Mouse (Mus musculus) neural tube, embryonic 13.5 days (tissue): ENCODE data around the gene Slc20a1. TPM values are rescaled to one million over a fixed set of nuclear protein-coding genes. Genes with fewer than 3 reads are reported as not detected.

ENCODE experiments used
- ATAC-seq: fragments of 200-750 bp; cut with Nextera tagmentation; 2 replicates; pipeline ENCODE4 v1.8.0; 2017; ENCODE audit warnings: low read depth, mild to moderate bottlenecking, moderate TSS enrichment, moderate library complexity
- H3K27ac ChIP-seq: fragments of 300-500 bp; sonication (generic); replicated peaks from 2 replicates; pipeline ENCODE4 v1.5.1; 2015; ENCODE audit warnings: moderate library complexity, mild to moderate bottlenecking, inconsistent platforms
- H3K27me3 ChIP-seq: fragments of 300-500 bp; sonication (generic); 2 replicates; pipeline ENCODE4 v1.6.1; 2015; ENCODE audit warnings: mild to moderate bottlenecking, inconsistent platforms
- H3K36me3 ChIP-seq: fragments of 300-500 bp; sonication (generic); 2 replicates; pipeline ENCODE4 v1.6.1; 2015; ENCODE audit warnings: mild to moderate bottlenecking, inconsistent platforms
- H3K4me1 ChIP-seq: fragments of 300-500 bp; sonication (generic); replicated peaks from 2 replicates; pipeline ENCODE4 v1.6.1; 2015; ENCODE audit warnings: inconsistent platforms
- H3K4me2 ChIP-seq: fragments of 300-500 bp; sonication (generic); 2 replicates; pipeline ENCODE4 v1.6.1; 2015; ENCODE audit warnings: inconsistent platforms, mild to moderate bottlenecking, moderate library complexity
- H3K4me3 ChIP-seq: fragments of 300-500 bp; sonication (generic); 2 replicates; pipeline ENCODE4 v1.5.1; 2015; ENCODE audit warnings: mild to moderate bottlenecking, inconsistent platforms
- H3K9ac ChIP-seq: fragments of 300-500 bp; sonication (generic); 2 replicates; pipeline ENCODE4 v1.6.1; 2015; ENCODE audit warnings: moderate library complexity, mild to moderate bottlenecking, inconsistent platforms
- H3K9me3 ChIP-seq: fragments of 300-500 bp; sonication (generic); 2 replicates; pipeline ENCODE4 v1.6.1; 2016; ENCODE audit warnings: inconsistent platforms
- WGBS: fragments of 180-500 bp; shearing (Covaris S2); methylation state at CpG from one replicate; pipeline ENCODE4 v1.1.7; 2015; 5-methylcytosine and 5-hydroxymethylcytosine counted together
- polyA plus RNA-seq: library from polyadenylated mRNA; unstranded; fragments of >200 nt; fragmentation: Nextera tagmentation; extraction: Ambion mirVana; gene quantifications from 2 replicates; pipeline ENCODE4 v1.2.1, GENCODE M21; 2015

The Slc20a1 gene
- polyA plus RNA-seq, 1 experiment from 2014 or later = 43.2 TPM

GRCm38 (mm10) chr2:129249321-129249720, 50.8 kb downstream of the Slc20a1 start:
- H3K4me3 ChIP-seq = no peak overlapping the region
- no peaks in the 10 kb centered on the region for H3K9me3 ChIP-seq
- no peaks in the 10 kb centered on the region for H3K27me3 ChIP-seq
- H3K4me2 ChIP-seq = no peak overlapping the region
- no peak for ATAC-seq
- WGBS = 50% methylated on average over 1 of the region's 1 CpGs
- H3K4me1 ChIP-seq = no peaks in the 10 kb centered on the region
- H3K9ac ChIP-seq = no peak overlapping the region
- H3K27ac ChIP-seq = no peak overlapping the region
- H3K36me3 ChIP-seq = no peaks in the 10 kb centered on the region

GRCm38 (mm10) chr2:129252836-129253630, 54.5 kb downstream of the Slc20a1 start:
- WGBS = 87% methylated on average over 19 of the region's 19 CpGs

GRCm38 (mm10) chr2:129253631-129253970, 55.0 kb downstream of the Slc20a1 start:
- peaks cover 3% of the 10 kb centered on the region for H3K4me1 ChIP-seq
- H3K27me3 ChIP-seq = no peaks in the 10 kb centered on the region
- H3K4me2 ChIP-seq = no peak overlapping the region
- WGBS = 79% methylated on average over 2 of the region's 2 CpGs
- no peak for ATAC-seq
- H3K9ac ChIP-seq = no peak overlapping the region
- H3K4me3 ChIP-seq = no peak overlapping the region
- no peaks in the 10 kb centered on the region for H3K9me3 ChIP-seq
- H3K36me3 ChIP-seq = no peaks in the 10 kb centered on the region
- H3K27ac ChIP-seq = no peak overlapping the region

More at GRCm38 (mm10) chr2:129252836-129253630, 54.5 kb downstream of the Slc20a1 start:
- Histone ChIP-seq H3K27ac (no peak overlapping the region), H3K9me3 (no peaks in the 10 kb centered on the region), H3K4me1 (no peaks in the 10 kb centered on the region), H3K27me3 (no peaks in the 10 kb centered on the region), H3K36me3 (no peaks in the 10 kb centered on the region), H3K4me2 (no peak overlapping the region), H3K9ac (no peak overlapping the region), H3K4me3 (no peak overlapping the region)
- no peak for ATAC-seq

GRCm38 (mm10) chr2:129254076-129254475, 55.5 kb downstream of the Slc20a1 start:
- H3K4me1 ChIP-seq = peaks cover 4% of the 10 kb centered on the region
- no peak for ATAC-seq
- H3K9me3 ChIP-seq = no peaks in the 10 kb centered on the region
- WGBS = 65% methylated on average over 2 of the region's 2 CpGs
- no peak overlapping the region for H3K4me3 ChIP-seq
- no peaks in the 10 kb centered on the region for H3K27me3 ChIP-seq
- H3K9ac ChIP-seq = no peak overlapping the region
- no peaks in the 10 kb centered on the region for H3K36me3 ChIP-seq
- H3K4me2 ChIP-seq = no peak overlapping the region
- H3K27ac ChIP-seq = no peak overlapping the region

- ATAC-seq = no peak
- H3K9me3 ChIP-seq = no peaks in the 10 kb centered on the region
- H3K27me3 ChIP-seq = no peaks in the 10 kb centered on the region
- H3K36me3 ChIP-seq = no peaks in the 10 kb centered on the region
- peaks cover 4% of the 10 kb centered on the region for H3K4me1 ChIP-seq
- no peak overlapping the region for H3K4me3 ChIP-seq
- H3K27ac ChIP-seq = no peak overlapping the region
- H3K9ac ChIP-seq = no peak overlapping the region
- WGBS = 60% methylated on average over 4 of the region's 4 CpGs
- H3K4me2 ChIP-seq = no peak overlapping the region
These were observed 57.4 kb downstream of the Slc20a1 start for GRCm38 (mm10) chr2:129256006-129256405.

GRCm38 (mm10) chr2:129258056-129258455, 59.5 kb downstream of the Slc20a1 start:
- WGBS = 93% methylated on average over 3 of the region's 3 CpGs
- Histone ChIP-seq H3K9ac (no peak overlapping the region), H3K36me3 (no peaks in the 10 kb centered on the region), H3K4me3 (no peak overlapping the region), H3K9me3 (no peaks in the 10 kb centered on the region), H3K27ac (no peak overlapping the region), H3K4me1 (peaks cover 4% of the 10 kb centered on the region), H3K27me3 (no peaks in the 10 kb centered on the region), H3K4me2 (no peak overlapping the region)
- 0 out of 2 replicates have a peak, but pooled peaks have one; percentile 3 for ATAC-seq

GRCm38 (mm10) chr2:129258475-129259211, 60.1 kb downstream of the Slc20a1 start:
- no peaks in the 10 kb centered on the region for H3K27me3 ChIP-seq
- peak overlapping the region; percentile 42; the same call in 1 of the 2 replicates for H3K9ac ChIP-seq
- H3K27ac ChIP-seq = no peak overlapping the region
- H3K4me3 ChIP-seq = no peak overlapping the region
- no peaks in the 10 kb centered on the region for H3K9me3 ChIP-seq
- H3K36me3 ChIP-seq = no peaks in the 10 kb centered on the region
- H3K4me2 ChIP-seq = peak overlapping the region; percentile 34
- H3K4me1 ChIP-seq = peaks cover 4% of the 10 kb centered on the region
- WGBS = 38% methylated on average over 7 of the region's 7 CpGs
- peak; percentile 90 for ATAC-seq

- H3K4me3 ChIP-seq = no peak overlapping the region
- H3K36me3 ChIP-seq = no peaks in the 10 kb centered on the region
- no peak overlapping the region for H3K4me2 ChIP-seq
- no peaks in the 10 kb centered on the region for H3K27me3 ChIP-seq
- H3K4me1 ChIP-seq = peaks cover 4% of the 10 kb centered on the region
- H3K9me3 ChIP-seq = no peaks in the 10 kb centered on the region
- ATAC-seq = no peak
- no peak overlapping the region for H3K9ac ChIP-seq
- 72% methylated on average over 3 of the region's 3 CpGs for WGBS
- no peak overlapping the region for H3K27ac ChIP-seq
These were observed 62.1 kb downstream of the Slc20a1 start for GRCm38 (mm10) chr2:129260646-129261045.

Other genes with a start within 250 kb of the Slc20a1 start
- 3.7 TPM in 2 replicates for gene Zc3h6, start 231.4 kb upstream of the Slc20a1 start, polyA plus RNA-seq
- gene Gm10762, start 231.0 kb upstream of the Slc20a1 start, polyA plus RNA-seq = 22.2 and 24.2 TPM in 2 replicates
- gene Vinac1, start 150.6 kb upstream of the Slc20a1 start, polyA plus RNA-seq = 0.84 and 0.96 TPM in 2 replicates
- 32.4 and 33.1 TPM in 2 replicates for gene Ttl, start 132.8 kb upstream of the Slc20a1 start, polyA plus RNA-seq
- 17.2 and 18.5 TPM in 2 replicates for gene Polr1b, start 97.8 kb upstream of the Slc20a1 start, polyA plus RNA-seq
- gene Chchd5, start 69.1 kb upstream of the Slc20a1 start, polyA plus RNA-seq = 25.7 and 27.9 TPM in 2 replicates
- 10.0 and 13.1 TPM in 2 replicates for gene Ckap2l, start 98.4 kb downstream of the Slc20a1 start, polyA plus RNA-seq
- gene Il1a, start 111.2 kb downstream of the Slc20a1 start, polyA plus RNA-seq = 0.31 and 0.44 TPM in 2 replicates
- gene Il1b, start 172.4 kb downstream of the Slc20a1 start, polyA plus RNA-seq = 0.24 TPM in 1 of 2 replicates, not detected in the other